Mouse (Mus musculus) left cerebral cortex, adult 2 months (tissue): ENCODE data around the gene Dpysl5. TPM values are rescaled to one million over a fixed set of nuclear protein-coding genes. Genes with fewer than 3 reads are reported as not detected.
"Not testable (repeated sequence)": the region's sequence is repeated elsewhere in the genome, so short reads cannot be mapped to it uniquely, and the experiment has no call there.

Experiments used
- DNase-seq, 2 experiments: peaks; one replicate each; pipeline ENCODE4 v3.0.0; 2021 to 2022; ENCODE audit warnings: low spot score in 2 of 2, mixed read lengths in 1 of 2; ENCODE audit errors: extremely low spot score in 1 of 2
- H3K27ac ChIP-seq: fragments of 200-600 bp; 2 replicates; pipeline ENCODE4 v1.8.1; 2022
- H3K4me3 ChIP-seq: fragments of 200-600 bp; 2 replicates; pipeline ENCODE4 v1.8.1; 2022
- CTCF ChIP-seq: fragments of 200-600 bp; IDR thresholded peaks from 2 replicates; pipeline ENCODE4 v1.8.1; 2022; ENCODE audit warnings: antibody characterized with exemption, mild to moderate bottlenecking, moderate library complexity
- intact Hi-C: fragments of 180-260 bp; cut with DNase I; formaldehyde crosslinking; loops from one replicate; pipeline ENCODE4 v1.15.1; 2025
- long read RNA-seq, 2 experiments: library from polyadenylated mRNA; stranded (forward); transcript quantifications; one replicate each; pipeline ENCODE4 v2.0.0; 2021; ENCODE audit warnings: borderline mapping rate in 2 of 2
- total RNA-seq, 2 experiments: library from RNA; stranded (reverse); gene quantifications; 2 replicates each; pipeline ENCODE4 v1.2.3; 2021

The Dpysl5 gene
- total RNA-seq = 10 to 100 TPM; 21.2 to 27.3 TPM
- long read RNA-seq, experiment 1, full-length matches to known transcripts = 14 of 15 reads
- long read RNA-seq, experiment 1, partial matches to known transcripts = 1 of 15 reads
- long read RNA-seq, experiment 1, other reads (novel, unspliced or antisense) = 0 of 15 reads
- long read RNA-seq, experiment 2, full-length matches to known transcripts = 6 of 10 reads
- long read RNA-seq, experiment 2, partial matches to known transcripts = 0 of 10 reads
- long read RNA-seq, experiment 2, other reads (novel, unspliced or antisense) = 4 of 10 reads

GRCm38 (mm10) chr5:30711147-30712001, at the start of gene Dpysl5:
TSS of gene Dpysl5 (plus strand) at chr5:30711564.
- Histone ChIP-seq H3K4me3 (peak within 1 kb of the TSS; percentile 60), H3K27ac (peak within 1 kb of the TSS; percentile 74)
- intact Hi-C loops = loop anchor here (10.0 kb wide), 1 partner anchor 173 kb away; the partner anchor contains the start of gene Agbl5
- TF ChIP-seq CTCF = no peak
- peak; percentile 64 to 83 for DNase-seq

GRCm38 (mm10) chr5:30665360-30665759, 46.0 kb upstream of the Dpysl5 start:
- H3K27ac ChIP-seq = no peak overlapping the region; the same call in 1 of the 2 replicates
- no peak for TF ChIP-seq CTCF
- intact Hi-C loops = no loop called here
- DNase-seq = no peak
- H3K4me3 ChIP-seq = no peak overlapping the region

- intact Hi-C loops = loop anchor here (1.0 kb wide), 1 partner anchor 19 kb away; the partner anchor contains the start of gene Slc35f6
- H3K4me3 ChIP-seq = peak overlapping the region; percentile 70
- TF ChIP-seq CTCF = no peak
- peak overlapping the region; percentile 99 for H3K27ac ChIP-seq
- DNase-seq = peak; percentile 32 to 39
These were observed 45.4 kb upstream of the Dpysl5 start for GRCm38 (mm10) chr5:30665968-30666367.

- Histone ChIP-seq H3K4me3 (peak within 1 kb of the TSS; percentile 70), H3K27ac (peak within 1 kb of the TSS; percentile 99)
- intact Hi-C loops = loop anchor here (1.0 kb wide), 1 partner anchor 19 kb away; the partner anchor contains the start of gene Slc35f6
- TF ChIP-seq CTCF = no peak
- peak; percentile 76 to 90 for DNase-seq
These were observed 44.8 kb upstream of the Dpysl5 start, which contains the start of gene Cenpa for GRCm38 (mm10) chr5:30666391-30667195. TSS of gene Cenpa (plus strand) at chr5:30666777.

- Histone ChIP-seq H3K4me3 (peak overlapping the region; percentile 70), H3K27ac (no peak overlapping the region)
- no peak for DNase-seq
- intact Hi-C loops = no loop called here
- TF ChIP-seq CTCF = no peak
These were observed 44.1 kb upstream of the Dpysl5 start for GRCm38 (mm10) chr5:30667215-30667614.

- Histone ChIP-seq H3K27ac (no peak overlapping the region), H3K4me3 (peak overlapping the region; percentile 70)
- no peak for TF ChIP-seq CTCF
- intact Hi-C loops = no loop called here
- no peak for DNase-seq
These were observed 43.7 kb upstream of the Dpysl5 start for GRCm38 (mm10) chr5:30667686-30668085.

GRCm38 (mm10) chr5:30668637-30669495, 42.5 kb upstream of the Dpysl5 start:
- no peak overlapping the region for H3K4me3 ChIP-seq
- no peak for DNase-seq
- intact Hi-C loops = no loop called here
- TF ChIP-seq CTCF = no peak; the same call in 1 of the 2 replicates
- H3K27ac ChIP-seq = no peak overlapping the region

GRCm38 (mm10) chr5:30669496-30669830, 41.9 kb upstream of the Dpysl5 start:
- TF ChIP-seq CTCF = no peak
- no peak overlapping the region for H3K27ac ChIP-seq
- no peak for DNase-seq
- H3K4me3 ChIP-seq = no peak overlapping the region
- intact Hi-C loops = no loop called here

GRCm38 (mm10) chr5:30670091-30670490, 41.3 kb upstream of the Dpysl5 start:
- intact Hi-C loops = no loop called here
- Histone ChIP-seq H3K4me3 (no peak overlapping the region), H3K27ac (no peak overlapping the region)
- no peak for DNase-seq
- no peak for TF ChIP-seq CTCF

GRCm38 (mm10) chr5:30674001-30674400, 37.4 kb upstream of the Dpysl5 start:
- H3K4me3 ChIP-seq = no peak overlapping the region
- DNase-seq = no peak
- TF ChIP-seq CTCF = no peak
- H3K27ac ChIP-seq = no peak overlapping the region
- intact Hi-C loops = no loop called here

- no peak for DNase-seq
- TF ChIP-seq CTCF = no peak
- no peak overlapping the region for H3K27ac ChIP-seq
- intact Hi-C loops = no loop called here
- H3K4me3 ChIP-seq = no peak overlapping the region
These were observed 34.6 kb upstream of the Dpysl5 start for GRCm38 (mm10) chr5:30676800-30677199.

- intact Hi-C loops, DNase-seq, H3K4me3 ChIP-seq, H3K27ac ChIP-seq: not testable (repeated sequence)
These were observed 33.3 kb upstream of the Dpysl5 start for GRCm38 (mm10) chr5:30678069-30678468.
